Mouse (Mus musculus) forebrain, embryonic 14.5 days (tissue): ENCODE data around the gene Vmn2r94. TPM values are rescaled to one million over a fixed set of nuclear protein-coding genes. Genes with fewer than 3 reads are reported as not detected.

ENCODE experiments used
- ATAC-seq: fragments of 200-750 bp; cut with Nextera tagmentation; 2 replicates; pipeline ENCODE4 v1.8.0; 2017; ENCODE audit warnings: mild to moderate bottlenecking, moderate library complexity
- DNase-seq: peaks from one replicate; pipeline ENCODE4 v3.0.0-alpha.2; 2015; ENCODE audit warnings: low spot score
- H3K27ac ChIP-seq: fragments of 300-500 bp; sonication (generic); 2 replicates; pipeline ENCODE4 v1.5.1; 2014; ENCODE audit warnings: low read depth, mild to moderate bottlenecking, control low read depth, low read length, moderate library complexity
- H3K27me3 ChIP-seq: fragments of 300-500 bp; sonication (generic); replicated peaks from 2 replicates; pipeline ENCODE4 v1.6.1; 2014; ENCODE audit warnings: low read length, control low read depth, mixed read lengths; ENCODE audit not compliant: control insufficient read depth, insufficient read depth
- H3K36me3 ChIP-seq: fragments of 300-500 bp; sonication (generic); 2 replicates; pipeline ENCODE4 v1.6.1; 2014; ENCODE audit warnings: low read length, control low read depth; ENCODE audit not compliant: control insufficient read depth, insufficient read depth
- H3K4me1 ChIP-seq: fragments of 300-500 bp; sonication (generic); 2 replicates; pipeline ENCODE4 v1.6.1; 2014; ENCODE audit warnings: antibody characterized with exemption, low read length, control low read depth; ENCODE audit not compliant: control insufficient read depth, insufficient read depth
- H3K4me2 ChIP-seq: fragments of 300-500 bp; sonication (generic); 2 replicates; pipeline ENCODE4 v1.6.1; 2014; ENCODE audit warnings: mild to moderate bottlenecking, control low read depth, low read length
- H3K4me3 ChIP-seq: fragments of 300-500 bp; sonication (generic); 2 replicates; pipeline ENCODE4 v1.5.1; 2014; ENCODE audit warnings: low read depth, low read length, control low read depth
- H3K9ac ChIP-seq: fragments of 300-500 bp; sonication (generic); 2 replicates; pipeline ENCODE4 v1.6.1; 2014; ENCODE audit warnings: mild to moderate bottlenecking, low read length, control low read depth, moderate library complexity
- H3K9me3 ChIP-seq: fragments of 300-500 bp; sonication (generic); replicated peaks from 2 replicates; pipeline ENCODE4 v1.6.1; 2016; ENCODE audit warnings: low read length, control low read depth, mixed read lengths; ENCODE audit not compliant: control insufficient read depth
- WGBS: fragments of 180-500 bp; shearing (Covaris S2); extraction: QIAGEN DNeasy Blood & Tissue Kit; methylation state at CpG from one replicate; pipeline ENCODE4 v1.1.7; 2014; 5-methylcytosine and 5-hydroxymethylcytosine counted together
- polyA plus RNA-seq: library from polyadenylated mRNA; unstranded; fragments of >200 nt; fragmentation: Nextera tagmentation; extraction: Ambion mirVana; gene quantifications from 2 replicates; pipeline ENCODE4 v1.2.1, GENCODE M21; 2014

Vmn2r94 gene
- not detected in 2 replicates for polyA plus RNA-seq

- H3K4me3 ChIP-seq = no peak within 1 kb of the TSS
- no peaks in the 10 kb centered on the region for H3K27me3 ChIP-seq
- DNase-seq = no peak
- H3K4me2 ChIP-seq = no peak within 1 kb of the TSS
- no peaks in the 10 kb centered on the region for H3K36me3 ChIP-seq
- no peak for ATAC-seq
- H3K4me1 ChIP-seq = no peaks in the 10 kb centered on the region
- H3K9ac ChIP-seq = no peak within 1 kb of the TSS
- 65% methylated on average over 2 of the region's 2 CpGs for WGBS
- no peak within 1 kb of the TSS for H3K27ac ChIP-seq
- 0 out of 2 replicates have a peak, but pooled peaks cover 7% of the 10 kb centered on the region for H3K9me3 ChIP-seq
Measured at GRCm38 (mm10) chr17:18277656-18278055, at the start of gene Vmn2r94. TSS of gene Vmn2r94 (minus strand) at chr17:18277756.

GRCm38 (mm10) chr17:18323031-18323430 lies 45.5 kb upstream of the Vmn2r94 start:
- Histone ChIP-seq H3K4me2 (no peak overlapping the region), H3K27me3 (no peaks in the 10 kb centered on the region), H3K36me3 (no peaks in the 10 kb centered on the region), H3K4me3 (no peak overlapping the region), H3K27ac (no peak overlapping the region), H3K9me3 (peaks cover 4% of the 10 kb centered on the region; the same call in 1 of the 2 replicates), H3K4me1 (no peaks in the 10 kb centered on the region), H3K9ac (no peak overlapping the region)
- ATAC-seq (no peak), DNase-seq (no peak)
- 95% methylated on average over 2 of the region's 2 CpGs for WGBS

- ATAC-seq (no peak), DNase-seq (no peak)
- H3K27ac ChIP-seq = no peak within 1 kb of the TSS
- H3K4me1 ChIP-seq = no peaks in the 10 kb centered on the region
- H3K4me2 ChIP-seq = no peak within 1 kb of the TSS
- H3K9me3 ChIP-seq = peaks cover 7% of the 10 kb centered on the region
- WGBS = 44% methylated on average over 1 of the region's 1 CpGs
- no peak within 1 kb of the TSS for H3K4me3 ChIP-seq
- H3K36me3 ChIP-seq = no peaks in the 10 kb centered on the region
- no peaks in the 10 kb centered on the region for H3K27me3 ChIP-seq
- H3K9ac ChIP-seq = no peak within 1 kb of the TSS
Measured at GRCm38 (mm10) chr17:18297799-18298198, 20.2 kb upstream of the Vmn2r94 start, which contains the start of gene Vmn2r93. TSS of gene Vmn2r93 (plus strand) at chr17:18298099.

GRCm38 (mm10) chr17:18236931-18237330 lies 40.6 kb downstream of the Vmn2r94 start:
- Histone ChIP-seq H3K36me3 (no peaks in the 10 kb centered on the region), H3K4me1 (no peaks in the 10 kb centered on the region), H3K4me3 (no peak overlapping the region), H3K9me3 (0 out of 2 replicates have a peak, but pooled peaks cover 3% of the 10 kb centered on the region), H3K9ac (no peak overlapping the region), H3K27me3 (no peaks in the 10 kb centered on the region), H3K27ac (no peak overlapping the region), H3K4me2 (no peak overlapping the region)
- 82% methylated on average over 13 of the region's 14 CpGs for WGBS
- ATAC-seq (no peak), DNase-seq (no peak)

GRCm38 (mm10) chr17:18231996-18232395 lies 45.6 kb downstream of the Vmn2r94 start:
- Histone ChIP-seq H3K9me3 (no peaks in the 10 kb centered on the region), H3K4me1 (no peaks in the 10 kb centered on the region), H3K27me3 (no peaks in the 10 kb centered on the region), H3K27ac (no peak overlapping the region), H3K36me3 (no peaks in the 10 kb centered on the region), H3K9ac (no peak overlapping the region), H3K4me2 (no peak overlapping the region), H3K4me3 (no peak overlapping the region)
- 76% methylated on average over 2 of the region's 2 CpGs for WGBS
- no peak for ATAC-seq
- DNase-seq = no peak

- Histone ChIP-seq H3K9ac (no peak overlapping the region), H3K4me2 (no peak overlapping the region), H3K4me1 (no peaks in the 10 kb centered on the region), H3K27ac (no peak overlapping the region), H3K36me3 (no peaks in the 10 kb centered on the region), H3K9me3 (0 out of 2 replicates have a peak, but pooled peaks cover 17% of the 10 kb centered on the region), H3K27me3 (no peaks in the 10 kb centered on the region), H3K4me3 (no peak overlapping the region)
- ATAC-seq (no peak), DNase-seq (no peak)
Measured at GRCm38 (mm10) chr17:18221300-18221699, 56.3 kb downstream of the Vmn2r94 start.

Other genes with a start within 250 kb of the Vmn2r94 start
- gene Vmn2r124, start 228.3 kb downstream of the Vmn2r94 start, polyA plus RNA-seq = not detected in 2 replicates
- not detected in 2 replicates for gene Vmn2r91, start 192.7 kb downstream of the Vmn2r94 start, polyA plus RNA-seq
- gene Vmn2r92, start 125.9 kb downstream of the Vmn2r94 start, polyA plus RNA-seq = not detected in 2 replicates
- not detected in 2 replicates for gene Vmn2r93, start 20.3 kb upstream of the Vmn2r94 start, polyA plus RNA-seq
- not detected in 2 replicates for gene Vmn2r95, start 146.3 kb upstream of the Vmn2r94 start, polyA plus RNA-seq